Mouse (Mus musculus): Measurements from ENCODE around the gene Rpa1.
"Not testable (repeated sequence)": the region's sequence is repeated elsewhere in the genome, so short reads cannot be mapped to it uniquely, and the experiment has no call there.

Rpa1 gene

GRCm38 (mm10) chr11:75318351-75319221 lies 29.5 kb downstream of the Rpa1 start:
- DNase-seq: no peak

GRCm38 (mm10) chr11:75313834-75314233 lies 34.3 kb downstream of the Rpa1 start:
- DNase-seq: no peak

GRCm38 (mm10) chr11:75311751-75312150 lies 36.4 kb downstream of the Rpa1 start:
- no peak for DNase-seq

- no peak for DNase-seq
Measured at GRCm38 (mm10) chr11:75310813-75311212, 37.3 kb downstream of the Rpa1 start.

GRCm38 (mm10) chr11:75308650-75309049 lies 39.5 kb downstream of the Rpa1 start:
- no peak for DNase-seq

GRCm38 (mm10) chr11:75304797-75305196 lies 43.3 kb downstream of the Rpa1 start:
- no peak for DNase-seq

GRCm38 (mm10) chr11:75300954-75301353 lies 47.2 kb downstream of the Rpa1 start:
- DNase-seq: no peak

- no peak for DNase-seq
Measured at GRCm38 (mm10) chr11:75299786-75300185, 48.3 kb downstream of the Rpa1 start.

- no peak for DNase-seq
Measured at GRCm38 (mm10) chr11:75298491-75298890, 49.6 kb downstream of the Rpa1 start.

- no peak for DNase-seq
Measured at GRCm38 (mm10) chr11:75297631-75298030, 50.5 kb downstream of the Rpa1 start.

- no peak for DNase-seq
Measured at GRCm38 (mm10) chr11:75296406-75297005, 51.6 kb downstream of the Rpa1 start.

- not testable (repeated sequence) for DNase-seq
Measured at GRCm38 (mm10) chr11:75295534-75295933, 52.6 kb downstream of the Rpa1 start.

GRCm38 (mm10) chr11:75294862-75295261 lies 53.3 kb downstream of the Rpa1 start:
- DNase-seq: no peak

GRCm38 (mm10) chr11:75293852-75294361 lies 54.2 kb downstream of the Rpa1 start:
- DNase-seq: no peak

- DNase-seq: no peak
Measured at GRCm38 (mm10) chr11:75292281-75292680, 55.8 kb downstream of the Rpa1 start.

- peak; percentile 73 for DNase-seq
Measured at GRCm38 (mm10) chr11:75291389-75292215, 56.5 kb downstream of the Rpa1 start.

GRCm38 (mm10) chr11:75290566-75291271 lies 57.4 kb downstream of the Rpa1 start:
- DNase-seq: peak; percentile 85

- DNase-seq: no peak
Measured at GRCm38 (mm10) chr11:75289120-75289519, 59.0 kb downstream of the Rpa1 start.

GRCm38 (mm10) chr11:75288517-75288916 lies 59.6 kb downstream of the Rpa1 start:
- no peak for DNase-seq

GRCm38 (mm10) chr11:75287940-75288339 lies 60.2 kb downstream of the Rpa1 start:
- no peak for DNase-seq

GRCm38 (mm10) chr11:75286868-75287267 lies 61.3 kb downstream of the Rpa1 start:
- no peak for DNase-seq

- DNase-seq: no peak
Measured at GRCm38 (mm10) chr11:75285893-75286467, 62.1 kb downstream of the Rpa1 start.

Data from right cerebral cortex, postnatal 14 days (tissue).